Mouse (Mus musculus) MEL (cell line): ENCODE measurements around the gene Zcchc14.

Experiments
- CTCF ChIP-seq, 3 experiments: IDR thresholded peaks in 2 of 3; conservative IDR thresholded peaks in 1 of 3; 2 replicates each; pipeline ENCODE4 v1.5.1; 2011 to 2012; ENCODE audit warnings: low read length in 3 of 3, low read depth in 2 of 3, mild to moderate bottlenecking in 2 of 3, improper control_type of control experiment in 1 of 3, inconsistent platforms in 1 of 3, mixed read lengths in 1 of 3, moderate library complexity in 1 of 3; ENCODE audit not compliant: control insufficient read depth in 1 of 3, insufficient read depth in 1 of 3, poor library complexity in 1 of 3, severe bottlenecking in 1 of 3
- MAZ ChIP-seq: IDR thresholded peaks from 2 replicates; pipeline ENCODE4 v1.6.1; 2012; ENCODE audit warnings: low read depth, mild to moderate bottlenecking, inconsistent platforms, low read length, improper control_type of control experiment
- ZC3H11A ChIP-seq: IDR thresholded peaks from 2 replicates; pipeline ENCODE4 v1.6.1; 2012; ENCODE audit warnings: low read depth, mild to moderate bottlenecking, inconsistent platforms, low read length, improper control_type of control experiment

DNA sequence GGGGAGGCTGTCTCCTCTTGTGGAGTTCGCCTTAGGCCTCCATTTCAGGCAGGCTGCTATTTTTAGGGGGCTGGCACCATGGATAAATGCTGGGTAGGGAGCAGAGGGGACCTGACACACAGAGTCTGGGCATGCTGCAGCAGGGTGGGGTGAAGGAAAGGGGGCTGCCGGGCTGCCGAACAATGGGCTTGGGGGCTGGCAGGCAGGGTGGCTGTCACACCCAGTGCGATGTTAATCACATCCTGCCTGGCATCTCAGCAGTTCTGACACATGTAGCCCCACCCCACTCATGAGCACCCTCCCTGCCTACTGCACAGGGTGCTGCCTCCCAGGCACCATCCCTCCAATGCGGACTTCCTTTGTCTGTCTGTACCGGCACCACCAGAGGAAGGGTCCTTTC is 15.9 kb upstream of the Zcchc14 start:
- TF ChIP-seq MAZ, result no peak
- TF ChIP-seq ZC3H11A, result no peak
- TF ChIP-seq CTCF (IDR thresholded peaks at IDR 0.05 in 2 of 3, conservative IDR thresholded peaks at IDR 0.05 in 1 of 3; ENCODE audit: control insufficient read depth in 1 of 3, insufficient read depth in 1 of 3, low read depth in 2 of 3, low read length in 3 of 3, poor library complexity in 1 of 3, severe bottlenecking in 1 of 3), result no peak
